Mouse (Mus musculus): ENCODE results near the gene Mtrr.

- TF ChIP-seq CTCF (IDR thresholded peaks at IDR 0.05; ENCODE audit: control insufficient read depth, insufficient read depth, insufficient replicate concordance, low read depth, low read length) (no peak), POLR2A (IDR thresholded peaks at IDR 0.05; ENCODE audit: control insufficient read depth, low read depth, low read length) (no peak)
These were observed 15.7 kb upstream of the Mtrr start for GRCm38 (mm10) chr13:68597667-68598066.

All from testis, adult 2 months (tissue).